Mouse (Mus musculus) olfactory bulb, adult 2 months (tissue): ENCODE measurements around the gene Cnih3. TPM values are rescaled to one million over a fixed set of nuclear protein-coding genes. Genes with fewer than 3 reads are reported as not detected.

Experiments used
- H3K27ac ChIP-seq: fragments of 200-500 bp; 2 replicates; pipeline ENCODE4 v1.5.1; 2012; ENCODE audit warnings: low read depth, low read length; ENCODE audit not compliant: insufficient read depth
- H3K4me1 ChIP-seq: fragments of 200-500 bp; 2 replicates; pipeline ENCODE4 v1.6.1; 2012; ENCODE audit warnings: low read length; ENCODE audit not compliant: control insufficient read depth, insufficient read depth
- H3K4me3 ChIP-seq: fragments of 200-500 bp; 2 replicates; pipeline ENCODE4 v1.5.1; 2012; ENCODE audit warnings: mild to moderate bottlenecking, low read depth, low read length, moderate library complexity; ENCODE audit not compliant: insufficient read depth
- CTCF ChIP-seq: fragments of 200-500 bp; IDR thresholded peaks from 2 replicates; pipeline ENCODE4 v1.5.1; 2012; ENCODE audit warnings: low read depth, mild to moderate bottlenecking, low read length, moderate library complexity; ENCODE audit not compliant: insufficient read depth
- POLR2A ChIP-seq: fragments of 200-500 bp; IDR thresholded peaks from 2 replicates; pipeline ENCODE4 v1.6.1; 2012; ENCODE audit warnings: mild to moderate bottlenecking, low read depth, low read length, moderate library complexity; ENCODE audit not compliant: insufficient read depth
- WGBS: fragments of 180-500 bp; shearing (Covaris S2); methylation state at CpG from one replicate; pipeline ENCODE4 v1.1.7; 2018; 5-methylcytosine and 5-hydroxymethylcytosine counted together
- polyA plus RNA-seq: library from polyadenylated mRNA; stranded (reverse); fragments of >200 nt; gene quantifications from 2 replicates; pipeline ENCODE4 v1.2.4, GENCODE M21; 2012; ENCODE audit warnings: low replicate concordance; ENCODE audit not compliant: missing spikeins, insufficient read depth, insufficient read length

The Cnih3 gene
- polyA plus RNA-seq, 1 experiment: not detected

- 88% methylated on average over 6 of the region's 6 CpGs for WGBS
- H3K4me3 ChIP-seq: no peak overlapping the region
- no peak for TF ChIP-seq POLR2A
- TF ChIP-seq CTCF: no peak
- peaks cover 2% of the 10 kb centered on the region; the same call in 1 of the 2 replicates for H3K4me1 ChIP-seq
- H3K27ac ChIP-seq: no peak overlapping the region
These were observed 33.0 kb upstream of the Cnih3 start for GRCm38 (mm10) chr1:181319466-181319865.

- no peak for TF ChIP-seq CTCF
- TF ChIP-seq POLR2A: no peak
- WGBS: 91% methylated on average over 5 of the region's 5 CpGs
These were observed 31.3 kb upstream of the Cnih3 start for GRCm38 (mm10) chr1:181321149-181321548.

GRCm38 (mm10) chr1:181323134-181323533, 29.3 kb upstream of the Cnih3 start:
- WGBS: 76% methylated on average over 3 of the region's 3 CpGs
- Histone ChIP-seq H3K27ac (no peak overlapping the region), H3K4me3 (no peak overlapping the region), H3K4me1 (no peaks in the 10 kb centered on the region)
- TF ChIP-seq CTCF: no peak

More at GRCm38 (mm10) chr1:181321149-181321548, 31.3 kb upstream of the Cnih3 start:
- H3K27ac ChIP-seq: no peak overlapping the region
- H3K4me1 ChIP-seq: peaks cover 2% of the 10 kb centered on the region; the same call in 1 of the 2 replicates
- H3K4me3 ChIP-seq: no peak overlapping the region

- TF ChIP-seq POLR2A (no peak), CTCF (no peak)
- Histone ChIP-seq H3K4me3 (no peak overlapping the region), H3K4me1 (no peaks in the 10 kb centered on the region), H3K27ac (no peak overlapping the region)
- 98% methylated on average over 5 of the region's 5 CpGs for WGBS
These were observed 25.3 kb upstream of the Cnih3 start for GRCm38 (mm10) chr1:181327137-181327536.

GRCm38 (mm10) chr1:181327636-181328420, 24.6 kb upstream of the Cnih3 start:
- Histone ChIP-seq H3K27ac (no peak overlapping the region), H3K4me1 (no peaks in the 10 kb centered on the region), H3K4me3 (no peak overlapping the region)
- 78% methylated on average over 10 of the region's 10 CpGs for WGBS
- TF ChIP-seq CTCF (no peak), POLR2A (no peak)

GRCm38 (mm10) chr1:181329110-181329509, 23.3 kb upstream of the Cnih3 start:
- whole genome bisulfite sequencing: 86% methylated on average over 3 of the region's 3 CpGs
- Histone ChIP-seq H3K4me1 (no peaks in the 10 kb centered on the region), H3K27ac (no peak overlapping the region), H3K4me3 (no peak overlapping the region)
- TF ChIP-seq CTCF (no peak), POLR2A (no peak)

- no peak for TF ChIP-seq CTCF
- TF ChIP-seq POLR2A: no peak
- WGBS: 37% methylated on average over 2 of the region's 2 CpGs
- H3K4me1 ChIP-seq: no peaks in the 10 kb centered on the region
- H3K4me3 ChIP-seq: no peak overlapping the region
- no peak overlapping the region for H3K27ac ChIP-seq
These were observed 19.8 kb upstream of the Cnih3 start for GRCm38 (mm10) chr1:181332597-181332996.

GRCm38 (mm10) chr1:181334329-181335018, 18.0 kb upstream of the Cnih3 start:
- WGBS: 92% methylated on average over 6 of the region's 6 CpGs
- Histone ChIP-seq H3K27ac (no peak overlapping the region), H3K4me3 (no peak overlapping the region), H3K4me1 (no peaks in the 10 kb centered on the region)
- no peak for TF ChIP-seq POLR2A
- TF ChIP-seq CTCF: no peak

GRCm38 (mm10) chr1:181335019-181335365, 17.4 kb upstream of the Cnih3 start:
- no peak for TF ChIP-seq CTCF
- TF ChIP-seq POLR2A: no peak
- 97% methylated on average over 5 of the region's 5 CpGs for WGBS
- Histone ChIP-seq H3K4me1 (no peaks in the 10 kb centered on the region), H3K27ac (no peak overlapping the region), H3K4me3 (no peak overlapping the region)

GRCm38 (mm10) chr1:181335388-181335787, 17.0 kb upstream of the Cnih3 start:
- WGBS: 90% methylated on average over 4 of the region's 4 CpGs
- TF ChIP-seq CTCF (no peak), POLR2A (no peak)
- Histone ChIP-seq H3K27ac (no peak overlapping the region), H3K4me1 (no peaks in the 10 kb centered on the region), H3K4me3 (no peak overlapping the region)
